Mouse (Mus musculus): Measurements from ENCODE around the gene Ccm2.

DNA sequence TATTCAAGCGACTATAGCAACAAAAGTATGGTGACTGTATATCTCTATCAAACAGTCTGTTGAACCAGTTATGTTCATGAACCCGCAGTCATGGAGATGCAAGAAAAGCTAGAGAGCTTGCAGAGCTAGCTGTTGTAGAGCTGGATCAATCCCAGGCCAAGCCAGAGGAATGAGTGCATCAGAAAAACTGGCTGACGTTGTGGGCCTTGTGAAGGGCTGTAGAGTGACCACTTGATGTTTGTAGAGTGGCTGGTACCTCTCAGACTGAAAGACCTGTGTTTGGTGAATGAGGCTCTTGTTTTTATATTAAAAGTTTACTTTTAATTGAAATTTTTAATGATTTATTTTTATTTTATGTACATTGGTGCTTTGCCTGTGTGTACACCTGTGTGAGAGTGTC, 3.5 kb downstream of the Ccm2 start:
- TF ChIP-seq CTCF (IDR thresholded peaks at IDR 0.05; ENCODE audit: extremely low read depth, insufficient read depth, insufficient read length, insufficient replicate concordance) (no peak), POLR2A (IDR thresholded peaks at IDR 0.05; ENCODE audit: low read depth, low read length) (no peak)
